Mouse (Mus musculus): ENCODE data around the gene Wnt16. TPM values are rescaled to one million over a fixed set of nuclear protein-coding genes. Genes with fewer than 3 reads are reported as not detected.

Wnt16 gene
- polyA plus RNA-seq, 1 experiment from 2014 or later = 3.9 TPM

- DNase-seq (ENCODE audit: low spot score) (peak; percentile 38), ATAC-seq (ENCODE audit: low read depth) (no peak)
- Histone ChIP-seq H3K27ac (replicated peaks; ENCODE audit: low read depth, low read length) (no peak overlapping the region), H3K9ac (ENCODE audit: low read depth, low read length) (no peak overlapping the region), H3K4me3 (ENCODE audit: low read depth, low read length) (no peak overlapping the region), H3K4me2 (ENCODE audit: low read depth, low read length) (no peak overlapping the region), H3K9me3 (ENCODE audit: control insufficient read depth, low read length) (no peaks in the 10 kb centered on the region), H3K4me1 (ENCODE audit: control insufficient read depth, insufficient read depth, low read length) (peaks cover 19% of the 10 kb centered on the region), H3K36me3 (ENCODE audit: control insufficient read depth, insufficient read depth, low read length) (no peaks in the 10 kb centered on the region), H3K27me3 (replicated peaks; ENCODE audit: control insufficient read depth, insufficient read depth, low read length) (peaks cover 48% of the 10 kb centered on the region)
- 26% methylated on average over 4 of the region's 4 CpGs for WGBS
Observed at GRCm38 (mm10) chr6:22292056-22292455, 4.0 kb downstream of the Wnt16 start.

DNA sequence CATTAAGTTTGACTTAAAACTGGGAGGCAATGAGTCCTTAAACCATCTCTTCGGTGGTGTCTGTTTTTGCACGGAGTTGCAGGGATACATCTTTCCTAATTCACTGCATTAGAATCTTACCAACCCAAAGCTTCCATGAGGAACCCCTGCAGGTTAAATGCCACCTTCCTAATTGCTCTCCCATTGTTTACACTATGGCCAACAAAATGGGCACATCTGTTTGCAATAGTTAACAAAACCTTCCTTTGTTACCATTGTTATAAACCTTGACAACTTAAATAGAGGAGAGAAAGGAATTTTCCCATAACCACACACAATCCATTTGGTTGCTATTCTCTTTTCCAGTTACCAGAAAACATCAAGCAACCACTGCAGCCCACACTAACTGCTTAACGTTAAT lies 5.9 kb downstream of the Wnt16 start:
- Histone ChIP-seq H3K9ac (ENCODE audit: low read depth, low read length) (no peak overlapping the region), H3K27me3 (replicated peaks; ENCODE audit: control insufficient read depth, insufficient read depth, low read length) (peaks cover 29% of the 10 kb centered on the region), H3K9me3 (ENCODE audit: control insufficient read depth, low read length) (no peaks in the 10 kb centered on the region), H3K27ac (replicated peaks; ENCODE audit: low read depth, low read length) (no peak overlapping the region), H3K4me2 (ENCODE audit: low read depth, low read length) (no peak overlapping the region), H3K36me3 (ENCODE audit: control insufficient read depth, insufficient read depth, low read length) (no peaks in the 10 kb centered on the region), H3K4me1 (ENCODE audit: control insufficient read depth, insufficient read depth, low read length) (peaks cover 5% of the 10 kb centered on the region), H3K4me3 (ENCODE audit: low read depth, low read length) (no peak overlapping the region)
- no peak for ATAC-seq (ENCODE audit: low read depth)
- WGBS = 47% methylated on average over 3 of the region's 3 CpGs
- DNase-seq (ENCODE audit: low spot score) = no peak

GRCm38 (mm10) chr6:22297028-22297427 lies 9.0 kb downstream of the Wnt16 start:
- ATAC-seq (ENCODE audit: low read depth) (no peak), DNase-seq (ENCODE audit: low spot score) (no peak)
- no peaks in the 10 kb centered on the region for H3K4me1 ChIP-seq (ENCODE audit: control insufficient read depth, insufficient read depth, low read length)
- no peak overlapping the region for H3K27ac ChIP-seq (replicated peaks; ENCODE audit: low read depth, low read length)
- 75% methylated on average over 6 of the region's 6 CpGs for WGBS
- no peaks in the 10 kb centered on the region for H3K9me3 ChIP-seq (ENCODE audit: control insufficient read depth, low read length)
- H3K9ac ChIP-seq (ENCODE audit: low read depth, low read length) = no peak overlapping the region
- no peak overlapping the region for H3K4me3 ChIP-seq (ENCODE audit: low read depth, low read length)
- peaks cover 4% of the 10 kb centered on the region; the same call in 1 of the 2 replicates for H3K27me3 ChIP-seq (replicated peaks; ENCODE audit: control insufficient read depth, insufficient read depth, low read length)
- 0 out of 2 replicates have a peak, but pooled peaks cover under 1% of the 10 kb centered on the region for H3K36me3 ChIP-seq (ENCODE audit: control insufficient read depth, insufficient read depth, low read length)
- H3K4me2 ChIP-seq (ENCODE audit: low read depth, low read length) = no peak overlapping the region

- 60% methylated on average over 14 of the region's 14 CpGs for WGBS
- Histone ChIP-seq H3K4me3 (ENCODE audit: low read depth, low read length) (no peak overlapping the region), H3K27me3 (replicated peaks; ENCODE audit: control insufficient read depth, insufficient read depth, low read length) (0 out of 2 replicates have a peak, but pooled peaks cover 2% of the 10 kb centered on the region), H3K4me2 (ENCODE audit: low read depth, low read length) (no peak overlapping the region), H3K9me3 (ENCODE audit: control insufficient read depth, low read length) (no peaks in the 10 kb centered on the region), H3K27ac (replicated peaks; ENCODE audit: low read depth, low read length) (no peak overlapping the region), H3K36me3 (ENCODE audit: control insufficient read depth, insufficient read depth, low read length) (0 out of 2 replicates have a peak, but pooled peaks cover 5% of the 10 kb centered on the region), H3K9ac (ENCODE audit: low read depth, low read length) (no peak overlapping the region), H3K4me1 (ENCODE audit: control insufficient read depth, insufficient read depth, low read length) (no peaks in the 10 kb centered on the region)
- DNase-seq (ENCODE audit: low spot score) = no peak
- no peak for ATAC-seq (ENCODE audit: low read depth)
Observed at GRCm38 (mm10) chr6:22298059-22298458, 10.0 kb downstream of the Wnt16 start.

- no peaks in the 10 kb centered on the region for H3K27me3 ChIP-seq (replicated peaks; ENCODE audit: control insufficient read depth, insufficient read depth, low read length)
- WGBS = 54% methylated on average over 13 of the region's 13 CpGs
- DNase-seq (ENCODE audit: low spot score) (peak; percentile 77), ATAC-seq (ENCODE audit: low read depth) (no peak)
- H3K4me3 ChIP-seq (ENCODE audit: low read depth, low read length) = no peak overlapping the region
- H3K36me3 ChIP-seq (ENCODE audit: control insufficient read depth, insufficient read depth, low read length) = peaks cover 30% of the 10 kb centered on the region
- no peaks in the 10 kb centered on the region for H3K9me3 ChIP-seq (ENCODE audit: control insufficient read depth, low read length)
- no peaks in the 10 kb centered on the region for H3K4me1 ChIP-seq (ENCODE audit: control insufficient read depth, insufficient read depth, low read length)
- H3K27ac ChIP-seq (replicated peaks; ENCODE audit: low read depth, low read length) = no peak overlapping the region
- no peak overlapping the region for H3K4me2 ChIP-seq (ENCODE audit: low read depth, low read length)
- no peak overlapping the region for H3K9ac ChIP-seq (ENCODE audit: low read depth, low read length)
Observed at GRCm38 (mm10) chr6:22325364-22326072, 37.5 kb downstream of the Wnt16 start.

- WGBS = 72% methylated on average over 4 of the region's 4 CpGs
- Histone ChIP-seq H3K4me3 (ENCODE audit: low read depth, low read length) (no peak overlapping the region), H3K9me3 (ENCODE audit: control insufficient read depth, low read length) (no peaks in the 10 kb centered on the region), H3K4me2 (ENCODE audit: low read depth, low read length) (no peak overlapping the region), H3K27ac (replicated peaks; ENCODE audit: low read depth, low read length) (no peak overlapping the region), H3K36me3 (ENCODE audit: control insufficient read depth, insufficient read depth, low read length) (peaks cover 24% of the 10 kb centered on the region; the same call in 1 of the 2 replicates), H3K27me3 (replicated peaks; ENCODE audit: control insufficient read depth, insufficient read depth, low read length) (no peaks in the 10 kb centered on the region), H3K4me1 (ENCODE audit: control insufficient read depth, insufficient read depth, low read length) (no peaks in the 10 kb centered on the region), H3K9ac (ENCODE audit: low read depth, low read length) (no peak overlapping the region)
- ATAC-seq (ENCODE audit: low read depth) (peak; percentile 34; the same call in 1 of the 2 replicates), DNase-seq (ENCODE audit: low spot score) (peak; percentile 16)
Observed at GRCm38 (mm10) chr6:22326289-22326688, 38.3 kb downstream of the Wnt16 start.

GRCm38 (mm10) chr6:22327091-22327490 lies 39.1 kb downstream of the Wnt16 start:
- no peaks in the 10 kb centered on the region for H3K9me3 ChIP-seq (ENCODE audit: control insufficient read depth, low read length)
- no peak overlapping the region for H3K9ac ChIP-seq (ENCODE audit: low read depth, low read length)
- DNase-seq (ENCODE audit: low spot score) (peak; percentile 79), ATAC-seq (ENCODE audit: low read depth) (peak; percentile 44)
- no peaks in the 10 kb centered on the region for H3K4me1 ChIP-seq (ENCODE audit: control insufficient read depth, insufficient read depth, low read length)
- 63% methylated on average over 4 of the region's 4 CpGs for WGBS
- no peak overlapping the region for H3K4me3 ChIP-seq (ENCODE audit: low read depth, low read length)
- H3K27me3 ChIP-seq (replicated peaks; ENCODE audit: control insufficient read depth, insufficient read depth, low read length) = no peaks in the 10 kb centered on the region
- H3K4me2 ChIP-seq (ENCODE audit: low read depth, low read length) = no peak overlapping the region
- peaks cover 22% of the 10 kb centered on the region; the same call in 1 of the 2 replicates for H3K36me3 ChIP-seq (ENCODE audit: control insufficient read depth, insufficient read depth, low read length)
- H3K27ac ChIP-seq (replicated peaks; ENCODE audit: low read depth, low read length) = no peak overlapping the region

DNA sequence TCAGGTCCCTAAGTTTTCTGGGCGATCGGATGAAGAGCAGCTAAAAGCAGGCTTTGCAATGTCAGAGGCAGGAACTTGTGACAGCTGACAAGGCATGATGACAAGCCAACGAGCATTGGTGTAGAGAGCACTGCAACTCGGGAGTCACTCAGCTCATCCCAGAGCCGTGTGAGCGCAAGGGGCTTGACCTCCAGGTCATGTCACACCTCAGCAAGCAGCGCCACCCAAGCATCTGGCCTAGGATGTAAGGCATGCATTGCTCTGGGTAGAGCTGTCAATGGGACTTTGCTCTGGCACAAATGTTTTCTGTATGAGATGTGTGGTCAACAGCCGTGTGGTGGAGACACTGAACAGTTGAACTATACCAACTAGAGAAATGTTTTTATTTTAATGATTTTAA lies 39.9 kb downstream of the Wnt16 start:
- DNase-seq (ENCODE audit: low spot score) (no peak), ATAC-seq (ENCODE audit: low read depth) (no peak)
- Histone ChIP-seq H3K4me3 (ENCODE audit: low read depth, low read length) (no peak overlapping the region), H3K27ac (replicated peaks; ENCODE audit: low read depth, low read length) (no peak overlapping the region), H3K9ac (ENCODE audit: low read depth, low read length) (no peak overlapping the region), H3K4me1 (ENCODE audit: control insufficient read depth, insufficient read depth, low read length) (no peaks in the 10 kb centered on the region), H3K36me3 (ENCODE audit: control insufficient read depth, insufficient read depth, low read length) (peaks cover 19% of the 10 kb centered on the region; the same call in 1 of the 2 replicates), H3K27me3 (replicated peaks; ENCODE audit: control insufficient read depth, insufficient read depth, low read length) (no peaks in the 10 kb centered on the region), H3K9me3 (ENCODE audit: control insufficient read depth, low read length) (no peaks in the 10 kb centered on the region), H3K4me2 (ENCODE audit: low read depth, low read length) (no peak overlapping the region)
- 66% methylated on average over 8 of the region's 8 CpGs for WGBS

All from embryonic facial prominence, embryonic 14.5 days (tissue).